Mouse (Mus musculus): Measurements from ENCODE around the gene Vps11. TPM values are rescaled to one million over a fixed set of nuclear protein-coding genes. Genes with fewer than 3 reads are reported as not detected.
"Not testable (repeated sequence)": the region's sequence is repeated elsewhere in the genome, so short reads cannot be mapped to it uniquely, and the experiment has no call there.

Vps11 gene
- polyA plus RNA-seq, 1 experiment from 2014 or later = 14.4 TPM

GRCm38 (mm10) chr9:44305466-44306079 lies 55.9 kb downstream of the Vps11 start, which contains the start of gene Hinfp:
Gene Hinfp, minus strand, starts transcription at chr9:44305671.
- peak within 1 kb of the TSS; percentile 81 for H3K4me2 ChIP-seq (ENCODE audit: low read depth, low read length)
- peak within 1 kb of the TSS; percentile 97 for H3K9ac ChIP-seq (ENCODE audit: low read depth, low read length)
- peak within 1 kb of the TSS; percentile 85 for H3K27ac ChIP-seq (ENCODE audit: low read length)
- no peaks in the 10 kb centered on the region for H3K27me3 ChIP-seq (ENCODE audit: control insufficient read depth, insufficient read depth, low read depth, low read length)
- H3K4me3 ChIP-seq (ENCODE audit: low read depth, low read length) = peak within 1 kb of the TSS; percentile 86
- peaks cover 23% of the 10 kb centered on the region for H3K4me1 ChIP-seq (ENCODE audit: control insufficient read depth, low read depth, low read length)
- no peaks in the 10 kb centered on the region for H3K9me3 ChIP-seq (replicated peaks; ENCODE audit: control insufficient read depth, low read length)
- peaks cover 14% of the 10 kb centered on the region for H3K36me3 ChIP-seq (ENCODE audit: control insufficient read depth, insufficient read depth)
- WGBS (ENCODE audit: insufficient replicate concordance) = under 1% methylated on average over 54 of the region's 54 CpGs
- peak; percentile 96 for ATAC-seq (ENCODE audit: low read depth)

- not testable (repeated sequence) for ATAC-seq (ENCODE audit: low read depth); H3K27ac ChIP-seq (ENCODE audit: low read length)
Measured at GRCm38 (mm10) chr9:44300001-44300400, 61.5 kb downstream of the Vps11 start.

More at GRCm38 (mm10) chr9:44300001-44300400, 61.5 kb downstream of the Vps11 start:
- not testable (repeated sequence) for H3K27me3 ChIP-seq (ENCODE audit: control insufficient read depth, insufficient read depth, low read depth, low read length); H3K4me2 ChIP-seq (ENCODE audit: low read depth, low read length); H3K9me3 ChIP-seq (replicated peaks; ENCODE audit: control insufficient read depth, low read length); H3K4me3 ChIP-seq (ENCODE audit: low read depth, low read length); H3K9ac ChIP-seq (ENCODE audit: low read depth, low read length)
- Histone ChIP-seq H3K36me3 (ENCODE audit: control insufficient read depth, insufficient read depth) (peaks cover 55% of the 10 kb centered on the region), H3K4me1 (ENCODE audit: control insufficient read depth, low read depth, low read length) (peaks cover 15% of the 10 kb centered on the region)
- 83% methylated on average over 3 of the region's 3 CpGs for WGBS (ENCODE audit: insufficient replicate concordance)

Small RNA genes within 50 kb of the gene (microRNA-seq; reads per million reads assigned to microRNA genes)
- gene Gm44335 (1.7 reads per million), gene Mir7085 (1.7 reads per million)

Other genes starting within 250 kb of the Vps11 start
- 0.07 TPM in 1 of 2 replicates, not detected in the other for gene Gm49380, start 248.2 kb downstream of the Vps11 start, polyA plus RNA-seq (2015; fragmentation: Nextera tagmentation; extraction: Ambion mirVana)
- 27.1 and 32.3 TPM in 2 replicates for gene Rnf26, start 248.2 kb downstream of the Vps11 start, polyA plus RNA-seq (2015; fragmentation: Nextera tagmentation; extraction: Ambion mirVana)
- gene Mcam, start 227.2 kb downstream of the Vps11 start, polyA plus RNA-seq (2015; fragmentation: Nextera tagmentation; extraction: Ambion mirVana) = 4.5 and 5.6 TPM in 2 replicates
- 4.4 and 5.0 TPM in 2 replicates for gene Cbl, start 127.6 kb downstream of the Vps11 start, polyA plus RNA-seq (2015; fragmentation: Nextera tagmentation; extraction: Ambion mirVana)
- not detected in 2 replicates for gene Ccdc153, start 121.0 kb downstream of the Vps11 start, polyA plus RNA-seq (2015; fragmentation: Nextera tagmentation; extraction: Ambion mirVana)
- 0.04 and 0.14 TPM in 2 replicates for gene Pdzd3, start 110.2 kb downstream of the Vps11 start, polyA plus RNA-seq (2015; fragmentation: Nextera tagmentation; extraction: Ambion mirVana)
- 4.3 and 5.0 TPM in 2 replicates for gene Nlrx1, start 93.1 kb downstream of the Vps11 start, polyA plus RNA-seq (2015; fragmentation: Nextera tagmentation; extraction: Ambion mirVana)
- gene Abcg4, start 73.1 kb downstream of the Vps11 start, polyA plus RNA-seq (2015; fragmentation: Nextera tagmentation; extraction: Ambion mirVana) = 16.0 and 17.9 TPM in 2 replicates
- 10.1 and 12.6 TPM in 2 replicates for gene Hinfp, start 56.0 kb downstream of the Vps11 start, polyA plus RNA-seq (2015; fragmentation: Nextera tagmentation; extraction: Ambion mirVana)
- 7.8 and 9.1 TPM in 2 replicates for gene C2cd2l, start 41.4 kb downstream of the Vps11 start, polyA plus RNA-seq (2015; fragmentation: Nextera tagmentation; extraction: Ambion mirVana)
- 17.5 and 20.1 TPM in 2 replicates for gene Dpagt1, start 35.7 kb downstream of the Vps11 start, polyA plus RNA-seq (2015; fragmentation: Nextera tagmentation; extraction: Ambion mirVana)
- 191 and 216 TPM in 2 replicates for gene H2afx, start 27.0 kb downstream of the Vps11 start, polyA plus RNA-seq (2015; fragmentation: Nextera tagmentation; extraction: Ambion mirVana)
- 1,376 and 1,388 TPM in 2 replicates for gene Hmbs, start 17.4 kb downstream of the Vps11 start, polyA plus RNA-seq (2015; fragmentation: Nextera tagmentation; extraction: Ambion mirVana)
- 14.3 and 14.5 TPM in 2 replicates for gene Hyou1, start 17.8 kb upstream of the Vps11 start, polyA plus RNA-seq (2015; fragmentation: Nextera tagmentation; extraction: Ambion mirVana)
- gene Slc37a4, start 35.2 kb upstream of the Vps11 start, polyA plus RNA-seq (2015; fragmentation: Nextera tagmentation; extraction: Ambion mirVana) = 65.1 and 81.4 TPM in 2 replicates
- gene Rps25, start 45.5 kb upstream of the Vps11 start, polyA plus RNA-seq (2015; fragmentation: Nextera tagmentation; extraction: Ambion mirVana) = 791 and 928 TPM in 2 replicates
- gene Trappc4, start 45.9 kb upstream of the Vps11 start, polyA plus RNA-seq (2015; fragmentation: Nextera tagmentation; extraction: Ambion mirVana) = 42.8 and 46.3 TPM in 2 replicates
- gene Ccdc84, start 56.9 kb upstream of the Vps11 start, polyA plus RNA-seq (2015; fragmentation: Nextera tagmentation; extraction: Ambion mirVana) = 12.2 and 16.3 TPM in 2 replicates
- not detected in 2 replicates for gene Foxr1, start 79.5 kb upstream of the Vps11 start, polyA plus RNA-seq (2015; fragmentation: Nextera tagmentation; extraction: Ambion mirVana)
- not detected in 2 replicates for gene Upk2, start 93.3 kb upstream of the Vps11 start, polyA plus RNA-seq (2015; fragmentation: Nextera tagmentation; extraction: Ambion mirVana)
- gene Bcl9l, start 121.2 kb upstream of the Vps11 start, polyA plus RNA-seq (2015; fragmentation: Nextera tagmentation; extraction: Ambion mirVana) = 2.2 TPM in 2 replicates
- gene Cxcr5, start 200.2 kb upstream of the Vps11 start, polyA plus RNA-seq (2015; fragmentation: Nextera tagmentation; extraction: Ambion mirVana) = 0.14 TPM in 1 of 2 replicates, not detected in the other
- 4.5 and 5.5 TPM in 2 replicates for gene Ddx6, start 243.2 kb upstream of the Vps11 start, polyA plus RNA-seq (2015; fragmentation: Nextera tagmentation; extraction: Ambion mirVana)

All from liver, embryonic 16.5 days (tissue).